Mouse (Mus musculus) 3134 (cell line): ENCODE measurements around the gene Nek2.

Experiments used
- DNase-seq: peaks from one replicate; pipeline ENCODE4 v3.0.0-alpha.2; 2011; ENCODE audit warnings: low spot score; ENCODE audit not compliant: insufficient read length; ENCODE audit errors: extremely low read depth

The Nek2 gene

GRCm38 (mm10) chr1:191814240-191814639, 7.0 kb upstream of the Nek2 start:
- no peak for DNase-seq

- no peak for DNase-seq
These were observed 6.3 kb upstream of the Nek2 start for GRCm38 (mm10) chr1:191814935-191815334.

- DNase-seq: no peak
These were observed 4.6 kb upstream of the Nek2 start for GRCm38 (mm10) chr1:191816596-191816995.

- peak; percentile 67 for DNase-seq
These were observed 3.7 kb upstream of the Nek2 start for GRCm38 (mm10) chr1:191817418-191818144.

- no peak for DNase-seq
These were observed 3.1 kb upstream of the Nek2 start for GRCm38 (mm10) chr1:191818145-191818631.

- DNase-seq: no peak
These were observed 2.2 kb upstream of the Nek2 start for GRCm38 (mm10) chr1:191819026-191819425.

- no peak for DNase-seq
These were observed 306 bp upstream of the Nek2 start for GRCm38 (mm10) chr1:191820951-191821325.

GRCm38 (mm10) chr1:191829124-191829523, 7.9 kb downstream of the Nek2 start:
- no peak for DNase-seq

GRCm38 (mm10) chr1:191833396-191833795, 12.2 kb downstream of the Nek2 start:
- no peak for DNase-seq

GRCm38 (mm10) chr1:191834825-191835224, 13.6 kb downstream of the Nek2 start:
- DNase-seq: peak; percentile 82

- DNase-seq: no peak
These were observed 15.2 kb downstream of the Nek2 start for GRCm38 (mm10) chr1:191836318-191836985.

- DNase-seq: no peak
These were observed 16.4 kb downstream of the Nek2 start for GRCm38 (mm10) chr1:191837691-191838090.

- no peak for DNase-seq
These were observed 17.9 kb downstream of the Nek2 start for GRCm38 (mm10) chr1:191838994-191839741.

- no peak for DNase-seq
These were observed 19.7 kb downstream of the Nek2 start for GRCm38 (mm10) chr1:191840774-191841565.

- no peak for DNase-seq
These were observed 21.0 kb downstream of the Nek2 start for GRCm38 (mm10) chr1:191842247-191842646.

- DNase-seq: no peak
These were observed 25.4 kb downstream of the Nek2 start for GRCm38 (mm10) chr1:191846667-191847066.

GRCm38 (mm10) chr1:191849501-191849900, 28.3 kb downstream of the Nek2 start:
- no peak for DNase-seq

- no peak for DNase-seq
These were observed 32.2 kb downstream of the Nek2 start for GRCm38 (mm10) chr1:191853442-191853841.

GRCm38 (mm10) chr1:191854716-191855115, 33.5 kb downstream of the Nek2 start:
- DNase-seq: no peak

GRCm38 (mm10) chr1:191855136-191855878, 34.1 kb downstream of the Nek2 start:
- DNase-seq: no peak
